Mouse (Mus musculus) embryonic facial prominence, embryonic 13.5 days (tissue): ENCODE results near the gene Eef1akmt3. TPM values are rescaled to one million over a fixed set of nuclear protein-coding genes. Genes with fewer than 3 reads are reported as not detected.

Experiments used
- ATAC-seq: fragments of 200-750 bp; cut with Nextera tagmentation; 2 replicates; pipeline ENCODE4 v1.8.0; 2017; ENCODE audit warnings: low read depth; ENCODE audit not compliant: insufficient number of reproducible peaks, insufficient read depth, low FRiP score, low TSS enrichment
- H3K27ac ChIP-seq: fragments of 300-500 bp; sonication (generic); 2 replicates; pipeline ENCODE4 v1.5.1; 2015; ENCODE audit warnings: moderate library complexity, mild to moderate bottlenecking, inconsistent platforms
- H3K27me3 ChIP-seq: fragments of 300-500 bp; sonication (generic); 2 replicates; pipeline ENCODE4 v1.6.1; 2015; ENCODE audit warnings: mild to moderate bottlenecking, inconsistent platforms
- H3K36me3 ChIP-seq: fragments of 300-500 bp; sonication (generic); 2 replicates; pipeline ENCODE4 v1.6.1; 2015; ENCODE audit warnings: mild to moderate bottlenecking, inconsistent platforms
- H3K4me1 ChIP-seq: fragments of 300-500 bp; sonication (generic); 2 replicates; pipeline ENCODE4 v1.6.1; 2015; ENCODE audit warnings: inconsistent platforms
- H3K4me2 ChIP-seq: fragments of 300-500 bp; sonication (generic); 2 replicates; pipeline ENCODE4 v1.6.1; 2015; ENCODE audit warnings: moderate library complexity, mild to moderate bottlenecking, inconsistent platforms
- H3K4me3 ChIP-seq: fragments of 300-500 bp; sonication (generic); 2 replicates; pipeline ENCODE4 v1.5.1; 2015; ENCODE audit warnings: mild to moderate bottlenecking, inconsistent platforms
- H3K9ac ChIP-seq: fragments of 300-500 bp; sonication (generic); 2 replicates; pipeline ENCODE4 v1.6.1; 2015; ENCODE audit warnings: mild to moderate bottlenecking, inconsistent platforms
- H3K9me3 ChIP-seq: fragments of 300-500 bp; sonication (generic); 2 replicates; pipeline ENCODE4 v1.6.1; 2016; ENCODE audit warnings: inconsistent platforms
- WGBS: fragments of 180-500 bp; shearing (Covaris S2); methylation state at CpG from one replicate; pipeline ENCODE4 v1.1.7; 2015; ENCODE audit warnings: mixed read lengths; 5-methylcytosine and 5-hydroxymethylcytosine counted together
- polyA plus RNA-seq: library from polyadenylated mRNA; unstranded; fragments of >200 nt; fragmentation: Nextera tagmentation; extraction: Ambion mirVana; gene quantifications from 2 replicates; pipeline ENCODE4 v1.2.1, GENCODE M21; 2015

Eef1akmt3 gene
- polyA plus RNA-seq, 1 experiment from 2014 or later: 0.81 TPM

DNA sequence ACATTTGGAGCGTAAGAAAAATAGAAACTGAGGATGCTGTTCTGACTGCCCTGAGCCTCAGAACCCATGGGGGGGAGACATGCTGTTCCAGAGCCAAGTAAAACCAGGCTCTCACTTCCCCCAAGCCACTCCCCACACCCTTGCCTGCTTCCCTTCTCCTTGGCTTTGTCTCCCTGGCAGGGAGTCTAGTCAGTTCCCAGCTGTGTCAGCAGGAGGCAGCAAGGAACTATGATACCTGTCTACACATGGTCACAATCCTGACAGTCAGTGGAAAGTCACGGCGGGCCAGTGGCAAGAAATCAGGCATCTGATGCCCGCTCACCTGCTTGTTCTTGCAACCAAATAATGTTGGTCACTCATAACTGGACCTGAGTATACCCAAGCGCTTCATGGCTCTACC is 24.8 kb downstream of the Eef1akmt3 start:
- ATAC-seq: no peak; the same call in 1 of the 2 replicates
- no peak overlapping the region for H3K4me2 ChIP-seq
- H3K27me3 ChIP-seq: no peaks in the 10 kb centered on the region
- 0 out of 2 replicates have a peak, but pooled peaks cover 6% of the 10 kb centered on the region for H3K36me3 ChIP-seq
- WGBS: 58% methylated on average over 5 of the region's 5 CpGs
- no peak overlapping the region for H3K9ac ChIP-seq
- H3K27ac ChIP-seq: no peak overlapping the region
- no peaks in the 10 kb centered on the region for H3K9me3 ChIP-seq
- peaks cover 7% of the 10 kb centered on the region for H3K4me1 ChIP-seq
- H3K4me3 ChIP-seq: no peak overlapping the region

DNA sequence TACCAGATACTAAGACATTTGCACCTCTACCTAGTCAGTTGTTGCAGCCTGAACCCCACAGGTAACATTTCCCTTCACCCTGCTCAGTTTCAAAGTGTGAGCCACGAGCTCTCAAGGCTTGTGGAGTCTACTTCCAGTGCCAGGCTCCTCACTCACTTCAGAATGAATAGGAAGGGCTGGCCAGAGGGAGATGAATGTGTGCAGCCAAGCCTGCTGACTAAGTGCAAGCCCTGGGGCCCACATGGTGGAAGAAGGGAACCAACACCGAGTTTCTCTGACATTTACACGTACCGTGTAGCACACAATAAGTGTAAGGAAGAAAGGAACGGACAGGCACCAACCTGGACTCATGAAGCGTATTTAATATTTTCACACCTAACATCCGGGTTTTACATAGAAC is 37.5 kb downstream of the Eef1akmt3 start:
- Histone ChIP-seq H3K4me1 (no peaks in the 10 kb centered on the region), H3K27ac (no peak overlapping the region), H3K9ac (no peak overlapping the region), H3K27me3 (no peaks in the 10 kb centered on the region), H3K4me3 (no peak overlapping the region), H3K9me3 (no peaks in the 10 kb centered on the region), H3K36me3 (peaks cover 18% of the 10 kb centered on the region), H3K4me2 (no peak overlapping the region)
- WGBS: 84% methylated on average over 7 of the region's 7 CpGs
- no peak for ATAC-seq

DNA sequence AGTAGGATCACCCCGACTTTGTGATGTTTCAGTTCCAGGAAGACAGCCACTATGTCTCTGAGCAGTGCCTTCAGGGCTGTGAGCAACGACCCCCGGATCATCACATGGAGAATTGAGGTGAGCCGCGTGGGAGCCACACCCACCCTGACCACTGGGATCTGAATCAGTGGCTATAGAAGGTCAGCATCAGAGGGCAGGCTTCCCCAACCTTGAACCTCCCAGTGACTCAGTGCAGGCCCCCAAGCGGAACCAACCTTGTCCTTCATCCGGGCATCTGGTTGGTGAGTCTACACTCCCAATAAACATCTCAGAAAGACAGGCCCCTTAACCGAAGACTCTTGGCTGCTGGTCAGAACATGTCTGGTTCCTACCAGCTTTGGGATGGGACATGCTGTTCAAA is 38.0 kb downstream of the Eef1akmt3 start:
- Histone ChIP-seq H3K4me3 (no peak overlapping the region), H3K9me3 (no peaks in the 10 kb centered on the region), H3K27me3 (no peaks in the 10 kb centered on the region), H3K9ac (no peak overlapping the region), H3K27ac (no peak overlapping the region), H3K4me1 (no peaks in the 10 kb centered on the region), H3K4me2 (no peak overlapping the region), H3K36me3 (peaks cover 23% of the 10 kb centered on the region)
- 85% methylated on average over 8 of the region's 8 CpGs for WGBS
- ATAC-seq: no peak

DNA sequence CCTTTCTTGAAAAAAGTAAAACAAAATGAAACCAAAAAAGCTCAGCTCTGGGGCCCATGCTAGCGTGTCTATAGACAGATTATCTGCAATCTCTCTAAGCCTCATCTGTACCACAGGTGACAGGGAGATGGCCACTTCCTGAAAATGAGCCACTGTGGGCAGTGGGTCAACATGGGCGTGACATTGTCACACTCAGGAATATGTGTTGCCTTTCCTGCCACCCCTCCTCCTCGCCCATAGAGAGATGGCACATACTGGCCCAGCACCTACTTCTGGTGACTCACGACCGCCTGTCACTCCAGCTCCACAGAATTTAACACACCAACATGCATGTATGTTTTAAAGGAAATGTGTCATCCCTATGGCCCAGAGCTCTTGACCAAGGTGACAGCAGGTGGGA is 38.5 kb downstream of the Eef1akmt3 start:
- 91% methylated on average over 5 of the region's 5 CpGs for WGBS
- Histone ChIP-seq H3K27me3 (no peaks in the 10 kb centered on the region), H3K9me3 (no peaks in the 10 kb centered on the region), H3K27ac (no peak overlapping the region), H3K4me2 (no peak overlapping the region), H3K4me3 (no peak overlapping the region), H3K36me3 (peaks cover 29% of the 10 kb centered on the region), H3K9ac (no peak overlapping the region), H3K4me1 (peaks cover 2% of the 10 kb centered on the region; the same call in 1 of the 2 replicates)
- no peak for ATAC-seq

DNA sequence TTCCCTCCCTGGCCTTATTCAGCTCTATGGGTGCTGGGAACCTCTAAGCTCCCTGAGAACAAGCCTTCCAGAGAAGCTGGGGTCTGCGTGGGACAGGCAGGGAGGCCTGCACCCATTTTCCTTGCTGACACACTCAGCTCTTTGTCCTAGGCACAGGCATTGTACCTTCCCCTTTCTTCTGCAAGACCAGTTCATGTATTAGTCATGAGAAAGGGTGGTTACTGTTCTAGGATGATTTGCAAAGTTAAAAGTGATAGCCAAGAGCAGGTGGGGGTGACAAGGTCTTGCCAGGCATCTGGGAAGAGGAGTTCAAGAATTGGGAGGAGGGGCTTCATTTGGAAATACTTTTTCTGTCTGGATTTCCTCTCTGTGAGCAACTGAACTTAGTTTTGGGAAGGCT is 39.3 kb downstream of the Eef1akmt3 start:
- no peak overlapping the region for H3K4me3 ChIP-seq
- H3K27me3 ChIP-seq: no peaks in the 10 kb centered on the region
- H3K36me3 ChIP-seq: peaks cover 35% of the 10 kb centered on the region
- H3K9me3 ChIP-seq: no peaks in the 10 kb centered on the region
- no peak overlapping the region for H3K4me2 ChIP-seq
- whole genome bisulfite sequencing: 68% methylated on average over 1 of the region's 1 CpGs
- H3K27ac ChIP-seq: no peak overlapping the region
- H3K9ac ChIP-seq: no peak overlapping the region
- H3K4me1 ChIP-seq: peaks cover 7% of the 10 kb centered on the region
- no peak for ATAC-seq

DNA sequence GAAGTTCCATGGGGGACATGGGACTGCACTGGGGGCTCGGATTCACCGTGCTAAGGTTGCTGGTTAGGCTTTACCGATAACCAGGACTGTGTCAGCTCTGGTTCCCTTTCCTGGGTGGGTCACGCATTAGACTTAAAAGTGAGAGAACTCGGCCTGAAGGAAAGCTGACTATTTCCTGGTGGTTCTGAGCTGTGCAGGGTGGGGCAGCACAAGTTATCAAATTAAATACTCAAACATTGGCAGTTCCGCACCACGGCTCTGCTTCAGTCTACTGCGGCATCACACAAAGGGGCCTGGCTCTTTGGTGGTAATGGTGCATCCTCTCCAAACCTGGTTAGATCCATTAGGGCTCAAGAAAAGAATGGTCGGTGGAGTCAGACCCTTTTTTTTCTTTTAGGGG is 40.0 kb downstream of the Eef1akmt3 start:
- Histone ChIP-seq H3K4me1 (peaks cover 7% of the 10 kb centered on the region), H3K36me3 (peaks cover 35% of the 10 kb centered on the region), H3K4me2 (no peak overlapping the region), H3K4me3 (no peak overlapping the region), H3K9ac (no peak overlapping the region), H3K27ac (peak overlapping the region; percentile 57; the same call in 1 of the 2 replicates), H3K27me3 (no peaks in the 10 kb centered on the region), H3K9me3 (no peaks in the 10 kb centered on the region)
- 81% methylated on average over 9 of the region's 9 CpGs for WGBS
- ATAC-seq: no peak

DNA sequence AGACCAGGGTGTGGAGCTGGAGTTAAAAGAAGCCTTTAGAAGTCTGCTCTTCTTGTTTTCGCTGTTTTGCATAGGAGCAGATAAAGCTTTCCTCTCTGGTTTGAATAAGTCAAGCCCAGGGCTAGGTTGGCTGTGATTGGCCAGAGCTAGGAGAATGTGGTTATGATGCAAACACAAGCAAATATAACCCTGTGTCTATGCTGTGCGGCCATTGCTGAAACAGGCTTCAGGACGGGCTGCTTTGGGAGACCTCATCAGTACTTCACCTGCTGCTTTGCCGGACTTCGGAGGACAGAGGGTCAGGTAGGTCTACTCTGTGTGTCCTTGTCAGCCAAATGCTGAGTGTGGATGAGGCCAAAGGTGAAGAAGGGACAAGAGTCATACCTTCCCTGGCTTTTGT is 40.8 kb downstream of the Eef1akmt3 start, which contains the start of gene Avil:
Gene Avil, plus strand, starts transcription at position 181 of the 400 bp plus-strand sequence.
- peak within 1 kb of the TSS; percentile 57; the same call in 1 of the 2 replicates for H3K27ac ChIP-seq
- no peaks in the 10 kb centered on the region for H3K9me3 ChIP-seq
- no peak within 1 kb of the TSS for H3K9ac ChIP-seq
- 90% methylated on average over 5 of the region's 5 CpGs for WGBS
- ATAC-seq: no peak
- H3K36me3 ChIP-seq: peaks cover 43% of the 10 kb centered on the region
- H3K27me3 ChIP-seq: no peaks in the 10 kb centered on the region
- H3K4me2 ChIP-seq: no peak within 1 kb of the TSS
- H3K4me3 ChIP-seq: no peak within 1 kb of the TSS
- peaks cover 7% of the 10 kb centered on the region for H3K4me1 ChIP-seq

DNA sequence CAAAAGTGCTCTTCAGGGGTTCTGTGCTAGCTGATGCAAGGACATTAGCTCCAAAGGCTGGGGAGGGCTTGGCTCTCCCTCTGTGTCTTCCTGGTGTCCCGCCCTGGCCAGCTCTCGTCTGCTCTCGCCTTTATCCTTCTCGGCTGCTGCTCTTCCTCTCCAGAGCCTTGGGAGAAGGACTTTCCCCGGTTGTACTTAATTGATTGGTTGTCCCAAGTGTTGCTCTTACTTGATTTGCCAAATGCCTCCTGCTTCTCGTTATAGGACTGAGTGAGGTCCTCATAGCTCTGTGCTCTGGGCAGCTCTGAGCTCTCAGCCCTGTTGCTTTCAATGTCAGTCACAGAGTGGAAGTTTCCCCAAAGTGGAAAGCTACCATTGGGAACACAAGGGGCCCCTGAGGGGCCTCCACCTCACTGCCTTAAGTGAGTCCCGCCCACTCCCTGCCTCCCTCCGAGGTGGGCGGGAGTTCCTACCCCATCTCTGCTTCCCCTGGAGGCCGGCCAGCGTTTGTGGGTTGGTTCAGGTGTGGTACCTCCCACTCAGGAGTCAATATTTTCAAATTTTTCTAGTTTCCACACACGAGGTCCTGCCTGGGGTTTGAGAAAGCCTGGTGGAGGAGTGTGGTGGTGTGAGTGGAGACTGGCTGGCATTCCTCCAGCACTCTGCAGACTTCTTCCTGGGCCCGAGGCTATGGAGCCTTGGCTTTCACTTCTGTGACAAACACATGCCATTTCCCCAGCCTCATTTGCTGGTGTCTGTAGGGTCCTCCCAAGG is 43.8 kb downstream of the Eef1akmt3 start:
- Histone ChIP-seq H3K4me2 (no peak overlapping the region), H3K9ac (no peak overlapping the region), H3K9me3 (no peaks in the 10 kb centered on the region), H3K36me3 (peaks cover 73% of the 10 kb centered on the region), H3K4me3 (no peak overlapping the region), H3K27ac (no peak overlapping the region), H3K27me3 (no peaks in the 10 kb centered on the region), H3K4me1 (peaks cover 10% of the 10 kb centered on the region)
- ATAC-seq: no peak
- 68% methylated on average over 13 of the region's 13 CpGs for WGBS

DNA sequence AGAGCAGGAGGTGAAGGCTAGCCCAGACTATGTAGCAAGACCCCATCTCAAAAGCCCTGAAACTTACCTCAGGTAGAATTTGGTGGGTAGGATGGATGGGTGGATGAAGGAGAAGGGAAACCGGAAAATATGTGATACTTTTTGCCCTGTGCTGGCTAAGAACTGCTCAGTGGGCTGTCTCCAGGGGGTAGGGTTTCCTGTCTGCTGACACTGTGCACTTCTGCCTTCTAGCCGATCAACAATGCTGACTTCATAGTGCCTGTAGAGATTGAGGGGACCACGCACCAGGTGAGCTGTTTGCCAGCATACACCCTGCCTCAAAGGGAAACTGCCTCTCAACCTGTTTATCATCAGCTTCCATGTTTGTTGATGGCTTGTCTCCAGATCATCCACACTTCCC is 47.7 kb downstream of the Eef1akmt3 start:
- no peak overlapping the region for H3K4me3 ChIP-seq
- no peaks in the 10 kb centered on the region for H3K9me3 ChIP-seq
- H3K27me3 ChIP-seq: no peaks in the 10 kb centered on the region
- no peak overlapping the region for H3K27ac ChIP-seq
- WGBS: 75% methylated on average over 3 of the region's 3 CpGs
- ATAC-seq: no peak
- no peak overlapping the region for H3K9ac ChIP-seq
- no peak overlapping the region for H3K4me2 ChIP-seq
- H3K36me3 ChIP-seq: peaks cover 72% of the 10 kb centered on the region
- peaks cover 34% of the 10 kb centered on the region for H3K4me1 ChIP-seq

DNA sequence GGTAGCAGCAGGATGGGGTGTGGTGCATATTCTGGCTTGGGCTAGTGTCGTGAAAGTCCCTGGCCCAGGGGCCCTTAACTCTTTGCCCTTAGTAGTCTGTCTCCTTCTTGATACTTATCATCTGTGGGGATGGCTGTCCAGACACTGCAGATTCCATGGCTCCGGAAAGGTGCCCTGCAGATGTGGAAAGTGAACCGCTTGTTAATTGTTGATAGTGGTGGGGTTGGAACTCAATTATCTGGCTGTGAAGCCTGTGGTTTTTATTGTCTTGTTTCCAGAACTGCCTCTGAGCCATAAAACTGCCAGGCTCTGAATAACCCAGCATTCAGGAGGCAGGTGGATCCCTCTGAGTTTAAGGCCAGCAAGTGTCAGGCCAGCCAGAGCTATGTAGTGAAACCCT is 49.6 kb downstream of the Eef1akmt3 start:
- 76% methylated on average over 3 of the region's 3 CpGs for WGBS
- Histone ChIP-seq H3K9me3 (no peaks in the 10 kb centered on the region), H3K4me3 (no peak overlapping the region), H3K27ac (no peak overlapping the region), H3K36me3 (peaks cover 57% of the 10 kb centered on the region), H3K9ac (no peak overlapping the region), H3K4me2 (no peak overlapping the region), H3K4me1 (peaks cover 47% of the 10 kb centered on the region), H3K27me3 (no peaks in the 10 kb centered on the region)
- ATAC-seq: no peak

DNA sequence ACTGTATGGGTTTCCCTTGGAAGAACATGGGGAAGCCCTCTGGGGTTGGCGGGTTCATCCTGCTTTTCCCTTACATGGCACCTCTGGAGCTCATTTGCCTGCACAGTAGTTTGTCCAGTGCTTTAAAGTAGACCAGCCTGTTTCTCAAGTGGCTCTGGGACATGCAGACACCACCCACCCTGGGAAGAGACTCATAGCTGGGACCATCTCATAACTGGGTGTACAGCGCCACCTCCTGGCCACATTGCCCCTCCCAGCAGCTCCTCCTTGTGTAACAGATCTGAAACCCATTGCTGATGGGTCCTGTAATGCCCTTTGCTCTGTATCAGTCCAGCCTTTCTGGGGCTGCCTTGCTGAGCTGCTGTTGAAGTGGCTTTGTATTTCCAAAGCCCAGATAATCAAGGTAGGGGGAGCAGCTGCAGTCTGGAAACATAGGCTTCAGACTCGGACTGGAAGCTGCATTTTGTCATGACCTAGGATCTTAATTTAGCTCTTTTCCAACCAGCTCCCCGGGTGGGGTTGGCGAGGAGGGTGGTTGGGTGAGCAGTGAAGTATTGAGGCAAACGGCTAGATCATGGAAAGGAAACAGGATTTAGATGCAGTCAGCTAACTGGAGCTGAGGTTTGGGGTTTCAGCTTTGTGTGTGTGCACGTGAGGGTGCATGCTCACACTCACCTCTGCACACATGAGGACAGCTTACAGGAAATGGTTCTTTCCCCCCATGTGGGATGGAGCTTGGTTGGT is 50.8 kb downstream of the Eef1akmt3 start:
- peaks cover 59% of the 10 kb centered on the region for H3K4me1 ChIP-seq
- H3K4me3 ChIP-seq: no peak overlapping the region
- peak overlapping the region; percentile 40; the same call in 1 of the 2 replicates for H3K9ac ChIP-seq
- peak overlapping the region; percentile 33; the same call in 1 of the 2 replicates for H3K27ac ChIP-seq
- H3K9me3 ChIP-seq: no peaks in the 10 kb centered on the region
- H3K27me3 ChIP-seq: no peaks in the 10 kb centered on the region
- 60% methylated on average over 7 of the region's 7 CpGs for WGBS
- H3K36me3 ChIP-seq: peaks cover 49% of the 10 kb centered on the region
- H3K4me2 ChIP-seq: no peak overlapping the region
- ATAC-seq: peak; percentile 54
